Comparison of ENCODE assay signal across 26 mouse cellular contexts in genomic region chr13:82902160-82902559, GRCm38 (mm10).
DNase-seq lines count a peak whose midpoint lies in the region; ATAC-seq and TF ChIP-seq lines count a peak whose summit lies in the region.
"Had no signal": no experiment of that assay in that cellular context is flagged by ENCODE, and none has a peak within 500 bp of the region (broad histone marks: within the 10 kb centered on the region; RNA-seq: fewer than 3 reads in every experiment).

No protein-coding gene starts in this region.

- H3K9me3 ChIP-seq in forebrain, embryonic 14.5 days (replicated peaks; ENCODE audit: control insufficient read depth, low read length): no peaks in the 10 kb centered on the region
- H3K9me3 ChIP-seq in forebrain, embryonic 11.5 days (ENCODE audit: control insufficient read depth, low read length): no peaks in the 10 kb centered on the region
- H3K9me3 ChIP-seq in forebrain, postnatal 0 days (ENCODE audit: low read length): no peaks in the 10 kb centered on the region
- no peaks in the 10 kb centered on the region for H3K9me3 ChIP-seq in forebrain, embryonic 10.5 days
- H3K9me3 ChIP-seq: embryonic facial prominence, embryonic 12.5 days; embryonic facial prominence, embryonic 15.5 days; heart, embryonic 10.5 days; heart, embryonic 13.5 days had no signal

- no peaks in the 10 kb centered on the region for H3K27me3 ChIP-seq in forebrain, embryonic 14.5 days (replicated peaks; ENCODE audit: control insufficient read depth, insufficient read depth, low read length)
- H3K27me3 ChIP-seq in forebrain, embryonic 11.5 days (ENCODE audit: control insufficient read depth, insufficient read depth, low read length): no peaks in the 10 kb centered on the region
- H3K27me3 ChIP-seq in forebrain, postnatal 0 days (ENCODE audit: insufficient read depth, low read length): no peaks in the 10 kb centered on the region
- H3K27me3 ChIP-seq in forebrain, embryonic 10.5 days (ENCODE audit: poor library complexity, severe bottlenecking): no peaks in the 10 kb centered on the region
- H3K27me3 ChIP-seq: embryonic facial prominence, embryonic 12.5 days; embryonic facial prominence, embryonic 15.5 days; heart, embryonic 13.5 days had no signal

- H3K36me3 ChIP-seq in forebrain, embryonic 14.5 days (ENCODE audit: control insufficient read depth, insufficient read depth, low read length): no peaks in the 10 kb centered on the region
- no peaks in the 10 kb centered on the region for H3K36me3 ChIP-seq in forebrain, embryonic 11.5 days (ENCODE audit: control insufficient read depth, insufficient read depth, low read length)
- H3K36me3 ChIP-seq in forebrain, postnatal 0 days (ENCODE audit: insufficient read depth): no peaks in the 10 kb centered on the region
- H3K36me3 ChIP-seq in forebrain, embryonic 10.5 days (replicated peaks): no peaks in the 10 kb centered on the region
- H3K36me3 ChIP-seq: embryonic facial prominence, embryonic 12.5 days; embryonic facial prominence, embryonic 15.5 days; heart, embryonic 10.5 days; heart, embryonic 13.5 days had no signal

- no peak overlapping the region for H3K4me3 ChIP-seq in forebrain, embryonic 14.5 days (ENCODE audit: low read depth, low read length)
- no peak overlapping the region for H3K4me3 ChIP-seq in forebrain, embryonic 11.5 days (ENCODE audit: low read depth, low read length)
- no peak overlapping the region for H3K4me3 ChIP-seq in forebrain, postnatal 0 days (ENCODE audit: low read depth, low read length)
- no peak overlapping the region for H3K4me3 ChIP-seq in forebrain, embryonic 10.5 days
- H3K4me3 ChIP-seq: embryonic facial prominence, embryonic 12.5 days; embryonic facial prominence, embryonic 15.5 days; heart, adult 2 months; heart, embryonic 10.5 days; heart, embryonic 13.5 days had no signal

- ATAC-seq in forebrain, embryonic 14.5 days: no peak
- no peak for ATAC-seq in forebrain, embryonic 11.5 days (replicated peaks; ENCODE audit: low FRiP score)
- ATAC-seq in forebrain, postnatal 0 days: no peak
- ATAC-seq: hindbrain, postnatal 0 days; inflammation-experienced regulatory T-cells, adult 6 months; intestine, embryonic 16.5 days had no signal

- H3K4me2 ChIP-seq in forebrain, embryonic 14.5 days (ENCODE audit: low read length): no peak overlapping the region
- H3K4me2 ChIP-seq in forebrain, embryonic 11.5 days (ENCODE audit: low read depth, low read length, severe bottlenecking): no peak overlapping the region
- no peak overlapping the region for H3K4me2 ChIP-seq in forebrain, postnatal 0 days (ENCODE audit: low read depth)
- H3K4me2 ChIP-seq: embryonic facial prominence, embryonic 12.5 days; embryonic facial prominence, embryonic 15.5 days; heart, embryonic 13.5 days; hindbrain, embryonic 14.5 days had no signal

- no peak overlapping the region for H3K9ac ChIP-seq in forebrain, embryonic 14.5 days (ENCODE audit: low read length)
- no peak overlapping the region for H3K9ac ChIP-seq in forebrain, embryonic 11.5 days (ENCODE audit: low read length)
- no peak overlapping the region for H3K9ac ChIP-seq in forebrain, postnatal 0 days
- H3K9ac ChIP-seq: embryonic facial prominence, embryonic 12.5 days; embryonic facial prominence, embryonic 15.5 days; heart, embryonic 13.5 days; hindbrain, embryonic 14.5 days had no signal

- H3K27ac ChIP-seq in forebrain, embryonic 14.5 days (ENCODE audit: low read depth, low read length): no peak overlapping the region
- no peak overlapping the region for H3K27ac ChIP-seq in forebrain, embryonic 11.5 days (ENCODE audit: low read depth, low read length)
- H3K27ac ChIP-seq in forebrain, postnatal 0 days (ENCODE audit: low read depth, low read length): no peak overlapping the region
- no peak overlapping the region for H3K27ac ChIP-seq in forebrain, embryonic 10.5 days
- H3K27ac ChIP-seq: embryonic facial prominence, embryonic 12.5 days; embryonic facial prominence, embryonic 15.5 days; heart, adult 2 months; heart, embryonic 10.5 days; heart, embryonic 13.5 days; hindbrain, embryonic 14.5 days; hindbrain, postnatal 0 days had no signal

- DNase-seq in forebrain, embryonic 14.5 days (ENCODE audit: low spot score): peak; percentile 16
- DNase-seq in forebrain, embryonic 11.5 days (ENCODE audit: low spot score): no peak
- DNase-seq in forebrain, postnatal 0 days: peak; percentile 21
- no peak for DNase-seq in forebrain, embryonic 10.5 days (ENCODE audit: extremely low spot score, low spot score)
- DNase-seq in Muller cell, postnatal 12 days (ENCODE audit: inconsistent ontology term): peak; percentile 34
- no peak for DNase-seq in adrenal gland, postnatal 25 days
- DNase-seq: adrenal gland, adult 2 months; adrenal gland, postnatal 14 days; cerebellum, adult 11 months; cerebellum, adult 2 months; cerebellum, adult 9-11 months; cerebellum, postnatal 25 days; gastrocnemius, postnatal 10 days; gastrocnemius, postnatal 36 days; heart, adult 2 months; heart, postnatal 14 days; heart, postnatal 4 days; kidney, adult 18-20 months had no signal

- 69% methylated on average over 4 of the region's 4 CpGs for WGBS in forebrain, embryonic 14.5 days
- 89% methylated on average over 4 of the region's 4 CpGs for WGBS in forebrain, embryonic 11.5 days
- WGBS in forebrain, postnatal 0 days: 38% methylated on average over 4 of the region's 4 CpGs
- WGBS in forebrain, embryonic 10.5 days: 83% methylated on average over 4 of the region's 4 CpGs

- H3K4me1 ChIP-seq in forebrain, embryonic 14.5 days (ENCODE audit: control insufficient read depth, insufficient read depth, low read length): peaks cover 6% of the 10 kb centered on the region; the same call in 1 of the 2 replicates
- no peaks in the 10 kb centered on the region for H3K4me1 ChIP-seq in forebrain, embryonic 11.5 days (replicated peaks; ENCODE audit: control insufficient read depth, insufficient read depth, low read length)
- 0 out of 2 replicates have a peak, but pooled peaks cover 2% of the 10 kb centered on the region for H3K4me1 ChIP-seq in forebrain, postnatal 0 days (ENCODE audit: insufficient read depth)
- no peaks in the 10 kb centered on the region for H3K4me1 ChIP-seq in forebrain, embryonic 10.5 days
- H3K4me1 ChIP-seq: embryonic facial prominence, embryonic 12.5 days; embryonic facial prominence, embryonic 15.5 days; heart, embryonic 10.5 days; heart, embryonic 13.5 days had no signal

- no peak for TF ChIP-seq CTCF in forebrain, postnatal 0 days (IDR thresholded peaks at IDR 0.05; ENCODE audit: low read depth)

Comparison
In these comparisons a context has a peak if more than half of its experiments do, and no peak if none do; other contexts are left out.
1. DNase-seq: peak in forebrain, embryonic 14.5 days (single experiment), forebrain, postnatal 0 days (single experiment) and Muller cell, postnatal 12 days (single experiment); none in forebrain, embryonic 11.5 days (single experiment), forebrain, embryonic 10.5 days (single experiment) and adrenal gland, postnatal 25 days (single experiment).